Mouse (Mus musculus): ENCODE data around the gene Tollip.

GRCm38 (mm10) chr7:141874891-141875290 lies 43.4 kb downstream of the Tollip start:
- TF ChIP-seq CTCF (IDR thresholded peaks at IDR 0.05; ENCODE audit: control insufficient read depth, insufficient read depth, insufficient replicate concordance, low read depth, low read length) (no peak), POLR2A (IDR thresholded peaks at IDR 0.05; ENCODE audit: control insufficient read depth, low read depth, low read length) (no peak)
